Mouse (Mus musculus): ENCODE results near the gene Dppa5a. TPM values are rescaled to one million over a fixed set of nuclear protein-coding genes. Genes with fewer than 3 reads are reported as not detected.
"Not testable (repeated sequence)": the region's sequence is repeated elsewhere in the genome, so short reads cannot be mapped to it uniquely, and the experiment has no call there.

Dppa5a gene
- polyA plus RNA-seq, 1 experiment from 2014 or later: 0.60 TPM

DNA sequence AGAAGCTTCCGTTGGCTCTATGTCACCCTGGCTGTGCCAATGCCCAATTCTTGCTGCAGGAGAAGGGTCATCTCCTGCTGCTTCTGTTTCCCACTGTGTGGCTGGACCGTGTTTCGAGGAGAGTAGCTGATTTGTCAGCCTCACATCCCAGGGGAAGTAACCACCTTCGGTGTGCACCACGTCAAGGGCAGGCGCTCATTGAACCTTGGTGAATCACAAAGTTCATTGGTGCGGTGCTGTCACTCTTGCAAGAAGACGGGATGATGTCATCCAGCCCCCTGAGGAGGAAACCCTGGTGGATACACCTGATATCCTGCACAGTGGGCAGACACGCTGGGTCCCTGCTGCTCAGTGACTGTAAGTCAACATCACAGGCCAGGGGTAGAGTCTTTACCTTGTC lies 24.9 kb downstream of the Dppa5a start:
- H3K4me2 ChIP-seq; H3K27ac ChIP-seq; ATAC-seq (ENCODE audit: insufficient number of reproducible peaks, insufficient read depth, low FRiP score, low TSS enrichment, low read depth); H3K9me3 ChIP-seq; H3K4me3 ChIP-seq; H3K9ac ChIP-seq; H3K36me3 ChIP-seq; H3K27me3 ChIP-seq; H3K4me1 ChIP-seq: not testable (repeated sequence)
- WGBS: 83% methylated on average over 9 of the region's 9 CpGs

DNA sequence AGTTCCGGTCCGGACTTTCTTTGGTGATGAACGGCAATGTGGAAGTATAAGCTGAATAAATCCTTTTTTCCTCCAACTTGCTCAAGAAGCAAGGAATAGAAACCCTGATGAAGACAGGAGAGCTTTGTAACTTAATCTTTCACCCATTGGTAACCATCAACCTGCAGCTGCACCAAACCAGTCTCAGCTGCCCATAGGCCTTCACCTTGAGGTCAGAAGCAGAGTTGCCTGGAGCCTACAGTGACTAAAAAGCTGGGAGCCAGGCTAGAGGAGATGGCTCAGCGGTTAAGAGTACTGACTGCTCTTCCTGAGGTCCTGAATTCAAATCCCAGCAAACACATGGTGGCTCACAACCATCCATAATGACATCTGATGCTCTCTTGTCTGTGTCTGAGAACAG lies 25.5 kb downstream of the Dppa5a start:
- not testable (repeated sequence) for H3K9me3 ChIP-seq; H3K27me3 ChIP-seq; H3K36me3 ChIP-seq; H3K4me2 ChIP-seq; H3K9ac ChIP-seq; H3K4me3 ChIP-seq; H3K4me1 ChIP-seq; H3K27ac ChIP-seq; ATAC-seq (ENCODE audit: insufficient number of reproducible peaks, insufficient read depth, low FRiP score, low TSS enrichment, low read depth)
- WGBS: 87% methylated on average over 4 of the region's 4 CpGs

DNA sequence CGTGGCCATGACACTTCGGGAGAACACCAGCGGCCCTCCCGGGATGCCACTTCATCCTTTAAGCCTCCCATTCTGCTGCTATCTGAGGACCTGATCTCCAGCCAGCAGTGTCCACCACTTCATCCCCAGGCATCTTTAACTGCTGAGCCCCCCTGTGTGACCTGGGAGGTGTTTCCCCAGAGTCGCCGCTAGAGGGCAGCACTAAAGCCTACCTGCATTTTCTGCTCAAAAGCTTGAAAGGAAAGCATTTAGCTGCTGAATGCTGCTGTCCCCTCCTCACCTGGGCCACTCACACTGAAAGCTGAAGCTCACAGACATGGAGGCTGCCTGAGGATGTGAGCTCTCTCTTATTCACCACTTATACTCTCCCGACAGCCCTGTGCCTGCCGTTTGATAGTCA lies 27.7 kb downstream of the Dppa5a start:
- not testable (repeated sequence) for H3K4me2 ChIP-seq; H3K27ac ChIP-seq; H3K4me3 ChIP-seq; H3K9ac ChIP-seq; H3K4me1 ChIP-seq; H3K9me3 ChIP-seq; H3K27me3 ChIP-seq; ATAC-seq (ENCODE audit: insufficient number of reproducible peaks, insufficient read depth, low FRiP score, low TSS enrichment, low read depth); H3K36me3 ChIP-seq
- 21% methylated on average over 8 of the region's 8 CpGs for WGBS

DNA sequence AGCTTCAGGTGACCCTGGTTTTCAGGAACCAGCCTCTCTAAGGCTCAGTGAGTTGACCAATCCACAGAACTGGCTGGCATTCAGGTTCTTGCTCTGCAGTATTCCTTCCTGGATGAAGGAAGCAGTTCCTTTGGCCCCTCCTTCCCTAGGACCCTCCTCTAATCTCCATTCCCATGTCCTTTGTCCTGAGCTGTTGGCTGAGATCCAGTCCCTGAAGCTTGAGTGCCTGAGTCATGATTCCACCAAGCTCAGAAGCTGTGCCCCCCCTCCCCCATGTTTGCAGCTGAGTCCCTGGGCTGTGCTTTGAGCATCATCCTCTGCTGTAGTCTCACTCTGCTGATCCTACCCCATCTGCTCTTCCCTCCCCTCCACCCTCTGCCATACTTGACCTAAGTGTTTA lies 30.9 kb downstream of the Dppa5a start:
- H3K27ac ChIP-seq; H3K27me3 ChIP-seq; H3K4me2 ChIP-seq; H3K4me1 ChIP-seq; H3K9ac ChIP-seq; H3K36me3 ChIP-seq; H3K9me3 ChIP-seq; ATAC-seq (ENCODE audit: insufficient number of reproducible peaks, insufficient read depth, low FRiP score, low TSS enrichment, low read depth); H3K4me3 ChIP-seq: not testable (repeated sequence)

DNA sequence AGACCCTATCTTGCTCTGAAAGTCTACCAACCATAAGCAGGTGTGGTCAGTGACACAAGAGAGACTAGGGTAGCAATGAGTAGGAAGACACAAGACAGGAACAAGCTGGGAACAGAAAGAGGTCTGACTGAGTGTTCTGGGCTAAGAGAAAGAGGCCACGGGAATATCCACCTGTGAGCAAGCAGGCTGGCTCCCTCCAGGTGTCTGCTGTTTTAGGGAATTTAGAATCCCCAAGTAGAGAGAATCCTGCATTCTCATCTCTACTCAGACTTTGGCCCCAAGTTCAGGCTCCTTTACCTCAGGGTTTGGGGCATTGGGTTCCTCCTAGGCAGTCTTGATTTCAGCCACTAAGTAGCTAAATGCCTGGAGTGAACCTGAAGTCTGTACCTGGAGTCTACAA lies 40.7 kb downstream of the Dppa5a start, which contains the start of gene Omt2b:
Gene Omt2b (plus strand): TSS at position 301 of the 400 bp plus-strand sequence.
- 88% methylated on average over 1 of the region's 1 CpGs for WGBS

DNA sequence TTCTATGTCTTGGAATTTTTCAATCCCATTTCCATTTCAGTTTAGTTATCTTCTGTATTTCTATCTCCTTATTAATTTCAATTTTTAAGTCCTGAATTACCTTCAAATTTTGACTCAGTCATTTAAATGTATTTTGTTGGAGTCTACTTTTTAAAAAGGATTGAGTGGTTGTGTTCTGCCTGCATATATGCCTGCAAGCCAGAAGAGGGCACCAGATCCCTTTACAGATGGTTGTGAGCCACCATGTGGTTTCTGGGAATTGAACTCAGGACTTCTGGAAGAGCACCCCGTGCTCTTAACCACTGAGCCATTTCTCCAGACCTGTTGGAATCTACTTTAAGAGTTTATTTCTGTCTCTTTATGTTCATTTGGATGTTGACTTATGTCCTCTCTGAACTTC lies 48.5 kb downstream of the Dppa5a start:
- no peaks in the 10 kb centered on the region for H3K36me3 ChIP-seq
- H3K9me3 ChIP-seq: no peaks in the 10 kb centered on the region
- H3K4me2 ChIP-seq: no peak overlapping the region
- H3K27ac ChIP-seq: no peak overlapping the region
- 34% methylated on average over 1 of the region's 1 CpGs for WGBS
- no peaks in the 10 kb centered on the region for H3K27me3 ChIP-seq
- no peak for ATAC-seq (ENCODE audit: insufficient number of reproducible peaks, insufficient read depth, low FRiP score, low TSS enrichment, low read depth)
- no peak overlapping the region for H3K4me3 ChIP-seq
- H3K4me1 ChIP-seq: no peaks in the 10 kb centered on the region
- H3K9ac ChIP-seq: no peak overlapping the region

More for the DNA sequence above, 40.7 kb downstream of the Dppa5a start, which contains the start of gene Omt2b:
- not testable (repeated sequence) for ATAC-seq (ENCODE audit: insufficient number of reproducible peaks, insufficient read depth, low FRiP score, low TSS enrichment, low read depth); H3K4me3 ChIP-seq; H3K27ac ChIP-seq; H3K4me2 ChIP-seq; H3K9me3 ChIP-seq; H3K4me1 ChIP-seq; H3K9ac ChIP-seq; H3K27me3 ChIP-seq; H3K36me3 ChIP-seq

Other genes starting within 250 kb of the Dppa5a start
- 65.3 and 70.1 TPM in 2 replicates for gene Gsta4, start 185.4 kb downstream of the Dppa5a start, polyA plus RNA-seq (2015; fragmentation: Nextera tagmentation; extraction: Ambion mirVana)
- gene Gsta1, start 137.5 kb downstream of the Dppa5a start, polyA plus RNA-seq (2015; fragmentation: Nextera tagmentation; extraction: Ambion mirVana): 0.38 TPM in 1 of 2 replicates, not detected in the other
- not detected in 2 replicates for gene Gm3776, start 111.0 kb downstream of the Dppa5a start, polyA plus RNA-seq (2015; fragmentation: Nextera tagmentation; extraction: Ambion mirVana)
- gene Gm10639, start 78.3 kb downstream of the Dppa5a start, polyA plus RNA-seq (2015; fragmentation: Nextera tagmentation; extraction: Ambion mirVana): not detected in 2 replicates
- gene Omt2a, start 53.4 kb downstream of the Dppa5a start, polyA plus RNA-seq (2015; fragmentation: Nextera tagmentation; extraction: Ambion mirVana): not detected in 2 replicates
- not detected in 2 replicates for gene Omt2b, start 40.6 kb downstream of the Dppa5a start, polyA plus RNA-seq (2015; fragmentation: Nextera tagmentation; extraction: Ambion mirVana)
- gene Gsta2, start 12.4 kb downstream of the Dppa5a start, polyA plus RNA-seq (2015; fragmentation: Nextera tagmentation; extraction: Ambion mirVana): 1.3 and 1.6 TPM in 2 replicates
- gene Ooep, start 10.5 kb upstream of the Dppa5a start, polyA plus RNA-seq (2015; fragmentation: Nextera tagmentation; extraction: Ambion mirVana): 2.8 and 3.7 TPM in 2 replicates
- gene Ddx43, start 27.6 kb upstream of the Dppa5a start, polyA plus RNA-seq (2015; fragmentation: Nextera tagmentation; extraction: Ambion mirVana): 0.24 and 0.45 TPM in 2 replicates
- 1.7 and 2.3 TPM in 2 replicates for gene Cgas, start 75.1 kb upstream of the Dppa5a start, polyA plus RNA-seq (2015; fragmentation: Nextera tagmentation; extraction: Ambion mirVana)
- 22.4 and 23.9 TPM in 2 replicates for gene Mto1, start 80.0 kb upstream of the Dppa5a start, polyA plus RNA-seq (2015; fragmentation: Nextera tagmentation; extraction: Ambion mirVana)
- 0.41 and 0.80 TPM in 2 replicates for gene Gm17324, start 80.6 kb upstream of the Dppa5a start, polyA plus RNA-seq (2015; fragmentation: Nextera tagmentation; extraction: Ambion mirVana)
- 5,425 and 5,472 TPM in 2 replicates for gene Eef1a1, start 121.0 kb upstream of the Dppa5a start, polyA plus RNA-seq (2015; fragmentation: Nextera tagmentation; extraction: Ambion mirVana)
- 22.7 and 23.3 TPM in 2 replicates for gene Slc17a5, start 219.9 kb upstream of the Dppa5a start, polyA plus RNA-seq (2015; fragmentation: Nextera tagmentation; extraction: Ambion mirVana)
- 13.1 and 14.0 TPM in 2 replicates for gene Cd109, start 247.4 kb upstream of the Dppa5a start, polyA plus RNA-seq (2015; fragmentation: Nextera tagmentation; extraction: Ambion mirVana)

All from embryonic facial prominence, embryonic 13.5 days (tissue).